Mouse (Mus musculus): ENCODE measurements around the gene Rmnd5b. TPM values are rescaled to one million over a fixed set of nuclear protein-coding genes. Genes with fewer than 3 reads are reported as not detected.
"Not testable (repeated sequence)": the region's sequence is repeated elsewhere in the genome, so short reads cannot be mapped to it uniquely, and the experiment has no call there.

The Rmnd5b gene
- polyA plus RNA-seq (2015; fragmentation: Nextera tagmentation; extraction: Ambion mirVana), result 74.8 and 77.7 TPM in 2 replicates

DNA sequence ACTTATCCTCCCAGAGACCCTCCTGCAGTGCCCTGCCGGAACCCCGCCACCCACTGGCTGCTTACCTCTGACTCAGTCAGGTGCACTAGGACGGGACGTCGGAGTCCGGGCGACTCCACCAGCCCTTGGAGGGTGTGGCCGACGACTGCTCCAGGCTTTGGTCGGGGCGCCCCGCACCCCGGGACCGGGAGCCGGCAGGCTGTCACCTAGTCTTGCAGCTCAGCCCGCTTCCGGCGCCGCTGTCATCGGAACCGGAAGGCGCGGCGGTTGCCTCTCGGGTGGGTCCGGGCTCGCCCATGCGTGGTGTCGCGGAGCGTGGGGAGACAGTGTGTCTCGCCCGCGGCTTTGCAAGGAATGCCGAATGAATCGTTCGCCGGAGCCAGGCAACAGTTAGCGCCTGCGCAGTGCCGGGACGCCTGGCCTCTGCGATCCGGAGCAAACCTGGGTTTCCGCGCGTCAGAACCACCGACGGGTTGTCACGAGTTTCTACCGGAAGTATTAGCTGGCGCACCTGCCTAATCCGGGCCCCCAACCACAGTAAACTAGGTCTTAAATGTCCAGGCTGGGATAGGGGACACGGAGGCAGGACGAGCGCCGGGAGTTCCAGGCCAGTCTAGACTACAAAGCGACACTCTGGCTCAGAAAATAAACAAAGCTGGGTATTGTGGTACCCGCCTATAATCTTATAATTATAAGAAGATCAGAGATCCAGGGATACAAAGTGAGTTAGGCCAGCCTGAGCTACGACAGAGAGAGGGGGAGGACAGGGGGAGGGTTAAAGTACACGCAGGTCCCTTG lies at the start of gene Rmnd5b:
Gene Rmnd5b, minus strand, starts transcription at position 372 of the 798 bp plus-strand sequence.
- peak within 1 kb of the TSS; percentile 77 for H3K4me3 ChIP-seq
- H3K36me3 ChIP-seq, result no peaks in the 10 kb centered on the region
- under 1% methylated on average over 61 of the region's 61 CpGs for WGBS
- no peaks in the 10 kb centered on the region for H3K9me3 ChIP-seq
- ATAC-seq (ENCODE audit: low FRiP score), result peak; percentile 92
- peaks cover 39% of the 10 kb centered on the region for H3K4me1 ChIP-seq (replicated peaks)
- H3K4me2 ChIP-seq, result peak within 1 kb of the TSS; percentile 74
- peaks cover 7% of the 10 kb centered on the region for H3K27me3 ChIP-seq
- peak within 1 kb of the TSS; percentile 86 for H3K9ac ChIP-seq
- H3K27ac ChIP-seq, result peak within 1 kb of the TSS; percentile 86

DNA sequence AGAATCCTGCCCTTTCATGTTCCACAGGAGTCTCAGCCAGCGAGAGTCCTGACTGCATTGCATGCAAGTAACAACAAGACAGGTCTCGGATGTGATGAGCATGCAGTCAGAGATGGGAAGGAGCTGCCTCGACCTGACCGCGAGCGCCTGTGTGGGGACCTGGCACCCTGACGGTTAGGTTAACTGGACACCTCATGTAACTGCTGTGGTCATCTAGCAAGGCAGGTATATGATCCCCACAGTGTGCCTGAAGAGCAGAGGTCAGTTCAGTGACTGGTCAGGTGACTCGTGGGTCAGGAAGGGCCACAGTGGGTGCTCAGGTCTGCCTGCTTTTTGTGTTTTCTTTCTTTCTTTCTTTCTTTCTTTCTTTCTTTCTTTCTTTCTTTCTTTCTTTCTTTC lies 46.3 kb upstream of the Rmnd5b start:
- Histone ChIP-seq H3K4me2 (no peak overlapping the region), H3K27ac (no peak overlapping the region), H3K9ac (no peak overlapping the region), H3K4me3 (no peak overlapping the region), H3K4me1 (replicated peaks) (no peaks in the 10 kb centered on the region), H3K27me3 (0 out of 2 replicates have a peak, but pooled peaks cover 2% of the 10 kb centered on the region), H3K36me3 (peaks cover 12% of the 10 kb centered on the region), H3K9me3 (no peaks in the 10 kb centered on the region)
- ATAC-seq (ENCODE audit: low FRiP score), result no peak
- 43% methylated on average over 8 of the region's 8 CpGs for WGBS

- 0 out of 2 replicates have a peak, but pooled peaks cover 2% of the 10 kb centered on the region for H3K27me3 ChIP-seq
- 38% methylated on average over 13 of the region's 13 CpGs for WGBS
- H3K9me3 ChIP-seq, result no peaks in the 10 kb centered on the region
- no peak overlapping the region for H3K4me3 ChIP-seq
- no peak for ATAC-seq (ENCODE audit: low FRiP score)
- H3K27ac ChIP-seq, result no peak overlapping the region
- H3K4me1 ChIP-seq (replicated peaks), result no peaks in the 10 kb centered on the region
- no peak overlapping the region for H3K4me2 ChIP-seq
- H3K36me3 ChIP-seq, result peaks cover 12% of the 10 kb centered on the region
- no peak overlapping the region for H3K9ac ChIP-seq
Measured at GRCm38 (mm10) chr11:51681324-51681975, 45.8 kb upstream of the Rmnd5b start.

- Histone ChIP-seq H3K4me3 (no peak overlapping the region), H3K9ac (no peak overlapping the region), H3K4me2 (no peak overlapping the region), H3K4me1 (replicated peaks) (no peaks in the 10 kb centered on the region), H3K27ac (no peak overlapping the region), H3K9me3 (no peaks in the 10 kb centered on the region), H3K27me3 (0 out of 2 replicates have a peak, but pooled peaks cover 2% of the 10 kb centered on the region), H3K36me3 (no peaks in the 10 kb centered on the region)
- WGBS, result 77% methylated on average over 3 of the region's 3 CpGs
- no peak for ATAC-seq (ENCODE audit: low FRiP score)
Measured at GRCm38 (mm10) chr11:51679466-51679865, 43.8 kb upstream of the Rmnd5b start.

DNA sequence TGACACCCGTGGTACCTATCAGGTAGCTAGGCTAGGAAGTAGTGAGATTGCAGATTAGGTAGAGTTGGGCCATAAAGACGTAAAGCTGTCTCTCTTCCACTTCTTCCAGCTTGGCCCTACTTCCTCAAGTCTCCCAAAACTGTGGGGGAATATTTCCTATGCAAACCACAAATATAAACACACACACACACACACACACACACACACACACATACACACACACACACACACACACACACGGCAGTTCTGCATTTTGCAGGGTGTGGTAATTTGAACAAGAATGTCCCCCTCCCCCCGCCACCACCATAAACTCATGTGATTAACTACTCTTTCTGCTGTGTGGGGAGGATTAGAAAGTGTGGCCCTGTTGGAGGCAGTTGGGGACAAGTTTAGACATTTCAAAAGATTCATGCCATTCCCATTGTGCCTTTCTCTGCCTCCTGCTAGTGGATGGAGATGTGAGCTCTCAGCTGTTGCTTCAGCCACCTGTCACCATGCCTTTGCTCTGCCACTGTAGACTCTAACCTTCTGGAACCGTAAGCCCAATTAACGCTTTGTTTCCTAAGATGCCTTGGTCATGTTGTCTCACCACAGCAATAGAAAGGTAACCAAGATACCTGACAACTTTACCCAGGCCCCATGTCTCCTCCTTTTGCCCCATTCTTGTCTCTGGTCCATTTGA lies 42.2 kb upstream of the Rmnd5b start:
- H3K4me1 ChIP-seq (replicated peaks), result no peaks in the 10 kb centered on the region
- H3K27me3 ChIP-seq, result 0 out of 2 replicates have a peak, but pooled peaks cover 2% of the 10 kb centered on the region
- no peak overlapping the region for H3K4me2 ChIP-seq
- H3K27ac ChIP-seq, result no peak overlapping the region
- 82% methylated on average over 6 of the region's 6 CpGs for WGBS
- H3K36me3 ChIP-seq, result no peaks in the 10 kb centered on the region
- no peak overlapping the region for H3K9ac ChIP-seq
- H3K4me3 ChIP-seq, result no peak overlapping the region
- no peaks in the 10 kb centered on the region for H3K9me3 ChIP-seq
- no peak for ATAC-seq (ENCODE audit: low FRiP score)

DNA sequence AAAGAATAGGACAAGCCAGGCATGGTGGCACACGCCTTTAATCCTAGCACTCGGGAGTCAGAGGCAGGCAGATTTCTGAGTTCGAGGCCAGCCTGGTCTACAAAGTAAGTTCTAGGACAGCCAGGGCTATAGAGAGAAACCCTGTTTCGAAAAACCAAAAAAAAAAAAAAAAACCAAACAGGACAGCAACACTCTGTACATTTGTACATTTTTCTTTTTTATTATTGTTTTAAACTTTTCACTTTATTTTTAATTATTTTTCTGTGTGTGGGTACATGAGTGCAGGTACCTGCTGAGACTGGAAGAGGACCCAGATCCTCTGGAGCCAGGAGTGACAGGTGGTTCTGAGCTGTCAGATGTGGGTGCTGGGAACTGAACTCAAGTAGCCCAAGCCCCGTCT lies 39.7 kb upstream of the Rmnd5b start:
- H3K9ac ChIP-seq, result no peak overlapping the region
- no peaks in the 10 kb centered on the region for H3K4me1 ChIP-seq (replicated peaks)
- H3K4me3 ChIP-seq, result no peak overlapping the region
- H3K27me3 ChIP-seq, result 0 out of 2 replicates have a peak, but pooled peaks cover 2% of the 10 kb centered on the region
- H3K27ac ChIP-seq, result no peak overlapping the region
- WGBS, result 76% methylated on average over 5 of the region's 5 CpGs
- H3K4me2 ChIP-seq, result no peak overlapping the region
- H3K9me3 ChIP-seq, result no peaks in the 10 kb centered on the region
- H3K36me3 ChIP-seq, result no peaks in the 10 kb centered on the region
- no peak for ATAC-seq (ENCODE audit: low FRiP score)

DNA sequence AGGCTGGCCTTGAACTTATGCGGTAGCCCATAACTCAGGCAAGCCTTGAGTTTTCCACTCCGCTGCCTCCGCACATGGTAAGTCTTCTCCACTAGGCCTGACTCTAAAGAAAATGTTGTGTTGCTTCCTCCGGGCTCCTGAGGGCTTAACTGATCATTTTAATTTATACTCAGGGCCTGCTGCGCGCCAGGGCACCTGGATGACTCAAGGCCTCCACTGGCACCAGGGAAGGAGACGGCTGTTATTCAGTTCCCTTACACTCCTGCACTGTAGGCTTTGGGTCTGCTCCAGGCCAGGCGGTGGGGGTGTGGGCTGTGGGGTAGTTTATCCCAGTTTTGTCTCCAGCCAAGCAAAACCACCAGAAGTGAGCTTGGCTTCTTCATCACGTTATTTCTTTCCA lies 37.6 kb upstream of the Rmnd5b start:
- Histone ChIP-seq H3K4me1 (replicated peaks) (no peaks in the 10 kb centered on the region), H3K36me3 (no peaks in the 10 kb centered on the region), H3K9me3 (no peaks in the 10 kb centered on the region), H3K4me2 (no peak overlapping the region), H3K27me3 (no peaks in the 10 kb centered on the region), H3K27ac (no peak overlapping the region), H3K9ac (no peak overlapping the region), H3K4me3 (no peak overlapping the region)
- no peak for ATAC-seq (ENCODE audit: low FRiP score)
- 85% methylated on average over 9 of the region's 9 CpGs for WGBS

- ATAC-seq (ENCODE audit: low FRiP score), result no peak
- Histone ChIP-seq H3K9ac (no peak overlapping the region), H3K9me3 (no peaks in the 10 kb centered on the region), H3K4me1 (replicated peaks) (no peaks in the 10 kb centered on the region), H3K27ac (no peak overlapping the region), H3K4me3 (no peak overlapping the region), H3K27me3 (no peaks in the 10 kb centered on the region), H3K36me3 (no peaks in the 10 kb centered on the region), H3K4me2 (no peak overlapping the region)
- WGBS, result 86% methylated on average over 2 of the region's 2 CpGs
Measured at GRCm38 (mm10) chr11:51671376-51671775, 35.7 kb upstream of the Rmnd5b start.

GRCm38 (mm10) chr11:51670846-51671245 lies 35.1 kb upstream of the Rmnd5b start:
- WGBS, result 90% methylated on average over 7 of the region's 7 CpGs
- no peak overlapping the region for H3K4me3 ChIP-seq
- ATAC-seq (ENCODE audit: low FRiP score), result no peak

GRCm38 (mm10) chr11:51664747-51665146 lies 29.1 kb upstream of the Rmnd5b start:
- H3K4me2 ChIP-seq; H3K36me3 ChIP-seq; H3K9ac ChIP-seq; H3K27ac ChIP-seq; H3K4me3 ChIP-seq; H3K4me1 ChIP-seq (replicated peaks); ATAC-seq (ENCODE audit: low FRiP score); H3K27me3 ChIP-seq; H3K9me3 ChIP-seq: not testable (repeated sequence)
- WGBS, result 95% methylated on average over 7 of the region's 7 CpGs

More at GRCm38 (mm10) chr11:51670846-51671245, 35.1 kb upstream of the Rmnd5b start:
- H3K4me2 ChIP-seq, result no peak overlapping the region
- no peaks in the 10 kb centered on the region for H3K27me3 ChIP-seq
- H3K36me3 ChIP-seq, result no peaks in the 10 kb centered on the region
- H3K9me3 ChIP-seq, result no peaks in the 10 kb centered on the region
- H3K4me1 ChIP-seq (replicated peaks), result no peaks in the 10 kb centered on the region
- no peak overlapping the region for H3K9ac ChIP-seq
- H3K27ac ChIP-seq, result no peak overlapping the region

DNA sequence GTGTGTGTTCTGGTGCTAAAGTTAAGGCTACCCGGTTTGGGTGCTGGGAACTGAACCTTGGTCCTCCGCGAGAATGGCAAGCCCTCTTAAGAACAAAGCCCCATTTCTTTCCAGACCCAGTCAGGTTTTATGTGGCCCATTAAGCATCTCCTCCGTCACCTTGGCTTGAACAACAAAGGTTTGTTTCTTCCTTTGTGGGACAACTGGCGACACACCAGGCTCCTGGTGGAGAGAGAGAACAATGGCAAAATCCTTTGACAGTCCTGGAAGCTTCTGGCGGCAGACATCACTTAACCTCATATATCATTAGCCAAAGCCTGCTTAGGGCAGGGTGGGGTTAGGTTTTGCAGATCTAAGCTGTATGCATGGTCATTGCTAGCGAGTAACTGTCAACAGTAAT lies 26.9 kb upstream of the Rmnd5b start:
- Histone ChIP-seq H3K9me3 (no peaks in the 10 kb centered on the region), H3K27ac (no peak overlapping the region), H3K4me1 (replicated peaks) (peaks cover 9% of the 10 kb centered on the region; the same call in 1 of the 2 replicates), H3K27me3 (no peaks in the 10 kb centered on the region), H3K9ac (no peak overlapping the region), H3K4me2 (no peak overlapping the region), H3K4me3 (no peak overlapping the region), H3K36me3 (no peaks in the 10 kb centered on the region)
- 74% methylated on average over 7 of the region's 7 CpGs for WGBS
- ATAC-seq (ENCODE audit: low FRiP score), result no peak

DNA sequence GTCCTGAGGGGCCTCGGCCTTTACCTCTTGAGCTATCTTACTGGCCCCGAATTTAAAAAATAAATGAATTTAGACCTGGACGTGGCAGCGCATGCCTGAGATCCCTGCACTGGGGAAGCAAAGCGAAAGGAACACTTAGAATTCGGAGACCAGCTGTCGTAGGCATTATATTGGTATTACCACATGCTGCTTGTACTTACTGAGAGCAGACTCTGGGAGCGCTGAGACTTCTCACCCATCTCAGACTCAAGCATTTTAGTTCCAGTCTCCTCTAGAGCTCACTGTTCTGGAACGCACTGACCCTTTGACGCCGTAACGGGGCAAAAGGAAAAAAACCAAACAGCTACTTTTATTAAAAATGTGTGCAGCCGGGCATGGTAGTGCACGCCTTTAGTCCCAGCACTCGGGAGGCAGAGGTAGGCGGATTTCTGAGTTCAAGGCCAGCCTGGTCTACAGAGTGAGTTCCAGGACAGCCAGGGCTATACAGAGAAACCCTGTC lies 26.2 kb upstream of the Rmnd5b start:
- H3K4me2 ChIP-seq, result no peak overlapping the region
- WGBS, result 77% methylated on average over 16 of the region's 16 CpGs
- H3K9me3 ChIP-seq, result no peaks in the 10 kb centered on the region
- peaks cover 9% of the 10 kb centered on the region; the same call in 1 of the 2 replicates for H3K4me1 ChIP-seq (replicated peaks)
- no peak overlapping the region for H3K27ac ChIP-seq
- no peak overlapping the region for H3K4me3 ChIP-seq
- no peaks in the 10 kb centered on the region for H3K27me3 ChIP-seq
- H3K9ac ChIP-seq, result no peak overlapping the region
- ATAC-seq (ENCODE audit: low FRiP score), result no peak
- no peaks in the 10 kb centered on the region for H3K36me3 ChIP-seq

All from hindbrain, embryonic 13.5 days (tissue).